Comparison of ENCODE assay signal across 31 mouse cellular contexts in the genomic region with DNA sequence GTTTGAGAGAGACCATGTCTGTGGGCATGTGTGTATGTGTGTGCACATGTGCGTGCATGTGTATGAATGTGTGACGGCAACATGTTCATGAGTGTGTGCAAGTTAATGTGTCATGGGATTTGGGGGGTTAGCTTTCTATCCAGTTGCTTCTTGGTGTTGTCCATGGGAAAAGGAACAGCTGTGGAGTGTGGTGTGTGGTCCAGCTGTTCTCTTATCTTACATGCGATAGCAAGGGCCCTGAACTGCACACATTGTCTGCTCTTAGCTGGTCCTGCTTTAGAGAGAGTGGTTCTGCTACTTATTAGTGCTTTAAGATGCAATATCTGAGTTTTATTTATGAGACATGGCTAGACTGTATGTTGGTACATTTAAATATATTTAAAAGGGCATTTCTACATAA. TPM values are rescaled to one million over a fixed set of nuclear protein-coding genes. Genes with fewer than 3 reads are reported as not detected.
DNase-seq lines count a peak whose midpoint lies in the region; ATAC-seq and TF ChIP-seq lines count a peak whose summit lies in the region.
"Had no signal": no experiment of that assay in that cellular context is flagged by ENCODE, and none has a peak within 500 bp of the region (broad histone marks: within the 10 kb centered on the region; RNA-seq: fewer than 3 reads in every experiment).

No protein-coding gene starts in this region.

- H3K9ac ChIP-seq in heart, embryonic 11.5 days (ENCODE audit: low read depth, low read length): no peak overlapping the region
- no peak overlapping the region for H3K9ac ChIP-seq in lung, embryonic 14.5 days
- H3K9ac ChIP-seq: embryonic facial prominence, embryonic 13.5 days; forebrain, embryonic 12.5 days; forebrain, postnatal 0 days; hindbrain, embryonic 12.5 days; intestine, embryonic 15.5 days; liver, embryonic 12.5 days; liver, postnatal 0 days had no signal

- no peak for TF ChIP-seq CTCF in lung, embryonic 14.5 days (IDR thresholded peaks at IDR 0.05; ENCODE audit: low read depth)

- DNase-seq in heart, adult 11 months: peak; percentile 97
- DNase-seq in lung, embryonic 14.5 days: peak; percentile 21
- no peak for DNase-seq in lung, postnatal 14 days
- DNase-seq in heart, adult 8-10 months (ENCODE audit: low spot score): peak; percentile 45
- DNase-seq in heart, postnatal 25 days (ENCODE audit: low spot score): peak; percentile 13
- DNase-seq in spleen, postnatal 4 days (ENCODE audit: low spot score in 2 of 2): no peak
- no peak for DNase-seq in forebrain, embryonic 10.5 days (ENCODE audit: extremely low spot score, low spot score)
- DNase-seq: adrenal gland, adult 8-10 months; cerebellum, adult 9-10 months; cerebellum, postnatal 36 days; forebrain, postnatal 0 days; gastrocnemius, postnatal 10 days; kidney, adult 2 months; kidney, postnatal 25 days; liver, postnatal 0 days; right cerebral cortex, postnatal 25 days; thymus, adult 18-20 months; thymus, postnatal 25 days had no signal

- no peak overlapping the region for H3K4me3 ChIP-seq in heart, embryonic 11.5 days (ENCODE audit: low read depth, low read length)
- no peak overlapping the region for H3K4me3 ChIP-seq in lung, embryonic 14.5 days (ENCODE audit: low read depth, low read length)
- no peak overlapping the region for H3K4me3 ChIP-seq in forebrain, embryonic 10.5 days
- H3K4me3 ChIP-seq: embryonic facial prominence, embryonic 13.5 days; forebrain, embryonic 12.5 days; hindbrain, embryonic 12.5 days; intestine, embryonic 15.5 days; liver, embryonic 12.5 days; midbrain, embryonic 10.5 days had no signal

- no peak for ATAC-seq in heart, embryonic 11.5 days (replicated peaks; ENCODE audit: insufficient number of reproducible peaks, low FRiP score, low TSS enrichment)
- ATAC-seq in lung, embryonic 14.5 days (ENCODE audit: insufficient read depth): no peak
- ATAC-seq: hindbrain, postnatal 0 days; intestine, embryonic 15.5 days; liver, embryonic 12.5 days; liver, postnatal 0 days; lung, postnatal 0 days; midbrain, embryonic 16.5 days had no signal

- no peaks in the 10 kb centered on the region for H3K9me3 ChIP-seq in heart, embryonic 11.5 days (replicated peaks; ENCODE audit: control insufficient read depth, low read length)
- H3K9me3 ChIP-seq in lung, embryonic 14.5 days (ENCODE audit: low read depth, low read length): no peaks in the 10 kb centered on the region
- no peaks in the 10 kb centered on the region for H3K9me3 ChIP-seq in forebrain, embryonic 10.5 days
- H3K9me3 ChIP-seq: embryonic facial prominence, embryonic 13.5 days; forebrain, embryonic 12.5 days; hindbrain, embryonic 12.5 days; intestine, embryonic 15.5 days; liver, embryonic 12.5 days; midbrain, embryonic 10.5 days had no signal

- H3K36me3 ChIP-seq in heart, embryonic 11.5 days (ENCODE audit: control insufficient read depth, insufficient read depth, low read length): no peaks in the 10 kb centered on the region
- no peaks in the 10 kb centered on the region for H3K36me3 ChIP-seq in lung, embryonic 14.5 days (ENCODE audit: insufficient read depth)
- H3K36me3 ChIP-seq in forebrain, embryonic 10.5 days (replicated peaks): no peaks in the 10 kb centered on the region
- H3K36me3 ChIP-seq: embryonic facial prominence, embryonic 13.5 days; forebrain, embryonic 12.5 days; G1E; hindbrain, embryonic 12.5 days; intestine, embryonic 15.5 days; liver, embryonic 12.5 days; midbrain, embryonic 10.5 days had no signal

- H3K27me3 ChIP-seq in heart, embryonic 11.5 days (ENCODE audit: control insufficient read depth, insufficient read depth, low read length): peaks cover 16% of the 10 kb centered on the region; the same call in 1 of the 2 replicates
- H3K27me3 ChIP-seq in lung, embryonic 14.5 days (ENCODE audit: insufficient read depth, low read length): no peaks in the 10 kb centered on the region
- no peaks in the 10 kb centered on the region for H3K27me3 ChIP-seq in forebrain, embryonic 10.5 days (ENCODE audit: poor library complexity, severe bottlenecking)
- H3K27me3 ChIP-seq: embryonic facial prominence, embryonic 13.5 days; forebrain, embryonic 12.5 days; hindbrain, embryonic 12.5 days; intestine, embryonic 15.5 days had no signal

- WGBS in heart, embryonic 11.5 days (ENCODE audit: insufficient replicate concordance): 74% methylated on average over 3 of the region's 3 CpGs
- 46% methylated on average over 3 of the region's 3 CpGs for WGBS in lung, embryonic 14.5 days
- 94% methylated on average over 3 of the region's 3 CpGs for WGBS in forebrain, embryonic 10.5 days

- H3K4me2 ChIP-seq in heart, embryonic 11.5 days: no peak overlapping the region
- no peak overlapping the region for H3K4me2 ChIP-seq in lung, embryonic 14.5 days
- H3K4me2 ChIP-seq: embryonic facial prominence, embryonic 13.5 days; forebrain, embryonic 12.5 days; hindbrain, embryonic 12.5 days; intestine, embryonic 15.5 days; liver, embryonic 12.5 days had no signal

- no peaks in the 10 kb centered on the region for H3K4me1 ChIP-seq in heart, embryonic 11.5 days (ENCODE audit: control insufficient read depth, insufficient read depth, low read length)
- no peaks in the 10 kb centered on the region for H3K4me1 ChIP-seq in lung, embryonic 14.5 days (ENCODE audit: insufficient read depth)
- H3K4me1 ChIP-seq in forebrain, embryonic 10.5 days: peaks cover 17% of the 10 kb centered on the region
- H3K4me1 ChIP-seq: liver, embryonic 12.5 days had no signal

- no peak overlapping the region for H3K27ac ChIP-seq in heart, embryonic 11.5 days (ENCODE audit: low read depth, low read length)
- H3K27ac ChIP-seq in lung, embryonic 14.5 days (ENCODE audit: low read depth): no peak overlapping the region
- H3K27ac ChIP-seq in forebrain, embryonic 10.5 days: no peak overlapping the region
- H3K27ac ChIP-seq: forebrain, embryonic 12.5 days; hindbrain, embryonic 12.5 days; hindbrain, postnatal 0 days; intestine, embryonic 15.5 days; liver, embryonic 12.5 days; macrophage; midbrain, embryonic 10.5 days had no signal

- intact Hi-C loops in heart, postnatal 25 days (cut with DNase I): no loop called here

RNA-seq across cellular contexts. Expression of a gene that starts 30.6 kb away (rescaled TPM):
- 22.7 and 25.7 TPM in 2 replicates for polyA plus RNA-seq in heart, embryonic 11.5 days (2014; fragmentation: Nextera tagmentation; extraction: Ambion mirVana)
- 78.5 and 92.5 TPM in 2 replicates for polyA plus RNA-seq in lung, embryonic 14.5 days (2014; fragmentation: Nextera tagmentation; extraction: Ambion mirVana)
- 10 to 100 TPM; 39.4 to 55.1 (median 46.0) TPM for total RNA-seq in heart, adult 8-10 months (2022)
- total RNA-seq in heart, postnatal 25 days (2021): 10 to 100 TPM; 41.3 to 49.1 TPM
- 3.0 and 3.8 TPM in 2 replicates for polyA plus RNA-seq in forebrain, embryonic 10.5 days (2016; fragmentation: Nextera tagmentation; extraction: Ambion mirVana)
- total RNA-seq: neutrophil, adult 5-6 weeks had no signal
- polyA plus RNA-seq: G1E, macrophage had no signal

Comparison
In these comparisons a context has a peak if more than half of its experiments do, and no peak if none do; other contexts are left out.
1. DNase-seq: peak in heart, adult 11 months (single experiment), lung, embryonic 14.5 days (single experiment), heart, adult 8-10 months (single experiment) and heart, postnatal 25 days (single experiment); none in lung, postnatal 14 days (single experiment), spleen, postnatal 4 days (0 of 2) and forebrain, embryonic 10.5 days (single experiment).